Mouse (Mus musculus) c-Kit-positive CD71-positive TER-119-negative erythroid progenitor cells, embryonic 14.5 days (primary cell): ENCODE measurements around the gene Ubfd1.
A peak's percentile ranks its signal among the peaks of the same experiment; 100 is the strongest.
"Not testable (repeated sequence)": the region's sequence is repeated elsewhere in the genome, so short reads cannot be mapped to it uniquely, and the experiment has no call there.

ENCODE experiments used
- DNase-seq: peaks from one replicate; pipeline ENCODE4 v3.0.0-alpha.2; 2013; ENCODE audit warnings: low read depth

The Ubfd1 gene

DNA sequence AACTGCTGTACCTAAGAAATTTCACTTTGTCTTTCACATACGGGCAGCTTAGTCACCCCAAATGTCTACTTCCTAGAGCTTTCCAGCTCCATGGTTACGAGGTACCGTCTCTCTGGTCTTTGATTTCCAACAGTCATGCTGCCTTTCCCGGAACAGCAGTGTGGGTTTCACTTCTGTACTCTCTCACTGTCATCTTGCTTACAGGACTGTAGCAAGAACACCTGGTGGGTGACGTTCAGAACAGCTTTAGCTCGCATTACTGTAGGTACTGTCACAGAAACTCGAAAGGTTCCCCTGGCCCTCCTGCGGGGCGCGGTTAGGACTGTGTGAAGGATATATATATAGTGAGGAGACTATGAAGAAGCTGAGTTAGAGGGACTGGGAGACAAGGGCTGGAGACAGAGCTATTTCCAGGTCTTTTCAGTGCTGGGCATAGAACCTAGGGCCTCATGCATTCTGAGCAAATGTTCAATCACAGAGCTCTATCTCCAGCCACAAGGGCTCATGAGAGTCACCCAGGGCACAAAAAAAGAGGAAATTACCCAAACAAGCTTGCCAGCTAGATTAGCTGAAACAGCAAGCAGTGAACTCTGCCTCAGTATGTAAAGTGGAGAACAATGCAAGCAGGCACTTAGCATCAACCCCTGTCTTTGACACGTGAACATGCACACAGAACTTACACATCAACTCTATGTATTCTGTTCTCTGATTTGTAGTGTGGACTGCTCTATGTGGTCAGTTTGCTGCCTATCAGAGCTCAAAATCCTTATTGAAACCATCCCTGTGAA lies 20.4 kb downstream of the Ubfd1 start:
- DNase-seq = no peak

DNA sequence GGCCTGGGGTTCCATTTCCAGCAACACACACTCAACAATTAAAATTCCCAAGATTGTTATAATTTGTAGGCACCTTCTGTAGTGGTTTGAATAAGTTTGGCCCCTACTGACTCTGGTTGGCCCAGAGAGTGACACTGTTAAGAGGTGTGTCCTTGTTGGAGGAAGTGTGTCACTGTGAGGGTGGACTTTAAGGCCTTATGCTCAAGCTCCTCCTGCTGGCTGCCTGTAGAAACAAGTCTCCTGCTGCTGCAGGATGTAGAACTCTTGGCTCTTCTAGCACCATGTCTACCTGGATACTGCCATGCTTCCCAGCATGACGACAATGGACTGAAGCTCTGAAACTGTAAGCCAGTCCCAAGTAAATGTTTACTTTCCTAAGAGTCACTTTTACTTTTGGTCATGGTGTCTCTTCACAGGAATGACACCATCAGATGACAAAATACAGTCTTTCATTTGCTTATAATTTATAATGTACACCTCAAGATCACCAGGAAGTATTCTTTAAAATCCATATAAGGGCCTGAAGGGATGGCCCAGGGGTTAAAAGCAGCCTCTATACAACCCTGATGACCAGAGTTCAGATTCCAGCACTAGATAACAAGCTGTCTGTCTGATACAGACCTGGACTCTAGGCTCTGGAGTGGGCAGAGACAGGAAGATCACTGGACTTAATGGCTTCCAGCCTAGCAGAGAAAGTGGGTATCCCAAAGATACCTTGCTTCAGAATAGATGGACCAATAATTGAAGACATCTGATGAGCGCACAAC lies 27.8 kb downstream of the Ubfd1 start:
- DNase-seq = no peak

DNA sequence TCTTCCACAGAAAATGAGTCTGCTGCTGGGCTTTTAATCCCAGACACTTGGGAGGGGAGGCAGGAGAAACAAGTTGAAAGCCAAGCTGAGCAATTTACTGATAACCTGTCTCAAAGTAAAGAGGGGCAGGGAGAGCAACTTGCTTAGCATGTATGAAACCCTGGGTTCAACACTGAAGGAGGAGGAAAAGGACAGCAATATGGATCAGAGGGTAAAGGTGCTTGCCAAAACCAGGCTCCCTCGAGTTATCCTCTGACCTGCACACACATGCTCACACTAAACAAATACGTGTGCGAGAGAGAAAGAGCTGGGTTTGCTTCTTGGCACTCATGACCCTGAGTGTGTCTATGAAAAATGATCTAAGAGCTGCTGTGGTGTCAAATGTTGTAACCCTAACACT lies 31.0 kb downstream of the Ubfd1 start:
- no peak for DNase-seq

DNA sequence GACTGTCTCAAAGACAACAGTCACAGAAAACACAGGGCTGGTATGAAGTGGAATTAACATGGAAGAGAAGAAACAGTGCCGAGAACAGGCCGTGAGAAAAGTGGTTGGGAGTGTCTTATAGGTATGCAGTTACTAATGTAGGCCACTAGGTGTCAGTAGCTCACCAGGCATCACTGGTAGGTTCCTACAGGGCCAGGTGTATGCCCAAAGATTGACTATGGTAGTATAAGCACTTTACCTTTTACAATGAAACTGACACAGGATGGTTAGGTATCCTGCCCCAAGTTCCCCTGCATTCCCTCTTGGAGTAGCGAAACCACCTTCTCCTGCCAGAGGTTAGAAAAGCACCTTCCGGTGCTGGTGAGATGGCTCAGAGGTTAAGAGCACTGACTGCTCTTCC lies 32.2 kb downstream of the Ubfd1 start:
- DNase-seq = peak; percentile 48

GRCm38 (mm10) chr7:122101014-122101746 lies 34.2 kb downstream of the Ubfd1 start:
- DNase-seq = not testable (repeated sequence)

GRCm38 (mm10) chr7:122101747-122102244 lies 34.8 kb downstream of the Ubfd1 start, which contains the start of gene Ndufab1:
Gene Ndufab1 (minus strand): TSS chr7:122101886.
- peak; percentile 80 for DNase-seq

GRCm38 (mm10) chr7:122108206-122108605 lies 41.2 kb downstream of the Ubfd1 start:
- DNase-seq = no peak

- DNase-seq = no peak
These were observed 56.5 kb downstream of the Ubfd1 start for GRCm38 (mm10) chr7:122123518-122123917.

- no peak for DNase-seq
These were observed 58.7 kb downstream of the Ubfd1 start for GRCm38 (mm10) chr7:122125636-122126035.

DNA sequence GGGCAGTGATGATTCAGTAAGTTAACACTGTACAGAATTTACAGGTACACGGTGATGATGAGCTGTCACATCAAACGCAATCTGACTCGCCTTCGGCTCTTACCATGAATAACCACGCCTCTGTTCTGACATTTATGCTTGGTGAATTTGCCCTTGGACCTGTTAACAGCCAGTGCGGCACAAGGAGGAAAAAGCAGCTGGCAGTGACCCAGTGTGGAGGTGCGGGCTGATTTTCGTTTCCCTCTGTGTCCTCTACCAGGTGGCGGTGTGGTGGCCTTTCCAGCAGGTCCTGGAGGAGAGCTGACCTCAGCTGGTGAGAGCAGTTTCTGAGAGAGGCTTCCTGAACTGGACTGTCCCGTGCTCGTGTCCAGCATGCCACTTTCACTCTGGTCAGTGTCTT lies 60.0 kb downstream of the Ubfd1 start:
- no peak for DNase-seq
